Mouse (Mus musculus) thymus, postnatal 10 days (tissue): Measurements from ENCODE around the gene AL731706.1.

ENCODE experiments used
- DNase-seq, 2 experiments: peaks; one replicate each; pipeline ENCODE4 v3.0.0; 2021; ENCODE audit warnings: low spot score in 2 of 2

Gene AL731706.1

DNA sequence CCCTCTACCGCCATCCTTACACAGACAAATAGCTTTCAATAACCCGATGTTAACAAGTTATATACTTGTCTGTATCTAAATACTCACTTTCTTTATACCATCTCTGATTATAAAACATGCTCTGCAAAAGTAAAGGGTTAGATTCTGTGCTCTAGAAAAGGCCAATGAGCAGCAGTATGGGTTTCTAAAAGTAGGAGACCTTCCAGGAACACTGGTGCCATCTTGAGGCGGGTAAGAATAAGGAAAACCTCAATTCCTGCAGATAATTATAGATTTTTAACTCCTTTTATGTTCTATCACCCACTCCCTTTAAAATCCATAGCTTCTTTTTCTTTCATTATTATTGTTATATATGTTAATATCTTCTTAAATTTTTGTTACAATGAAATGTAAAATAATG, 55.3 kb downstream of the AL731706.1 start:
- DNase-seq = no peak

DNA sequence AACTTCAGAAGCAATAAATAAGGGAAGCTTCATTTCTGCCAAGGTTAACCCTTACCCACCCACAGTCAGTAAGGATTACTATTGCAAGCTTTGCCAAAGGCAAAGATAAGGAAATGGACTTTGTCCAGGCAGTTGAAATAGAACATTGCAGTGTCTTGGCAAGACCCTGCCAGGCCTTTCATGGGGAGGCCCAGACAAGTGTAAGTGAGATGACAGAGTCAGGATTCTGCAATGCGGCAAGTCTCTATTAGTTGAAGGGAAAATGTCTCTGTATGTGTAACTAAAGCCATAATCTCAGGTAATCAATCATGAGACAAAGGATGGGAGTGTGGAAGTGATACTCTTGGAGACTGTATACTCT, 56.5 kb downstream of the AL731706.1 start:
- no peak for DNase-seq

DNA sequence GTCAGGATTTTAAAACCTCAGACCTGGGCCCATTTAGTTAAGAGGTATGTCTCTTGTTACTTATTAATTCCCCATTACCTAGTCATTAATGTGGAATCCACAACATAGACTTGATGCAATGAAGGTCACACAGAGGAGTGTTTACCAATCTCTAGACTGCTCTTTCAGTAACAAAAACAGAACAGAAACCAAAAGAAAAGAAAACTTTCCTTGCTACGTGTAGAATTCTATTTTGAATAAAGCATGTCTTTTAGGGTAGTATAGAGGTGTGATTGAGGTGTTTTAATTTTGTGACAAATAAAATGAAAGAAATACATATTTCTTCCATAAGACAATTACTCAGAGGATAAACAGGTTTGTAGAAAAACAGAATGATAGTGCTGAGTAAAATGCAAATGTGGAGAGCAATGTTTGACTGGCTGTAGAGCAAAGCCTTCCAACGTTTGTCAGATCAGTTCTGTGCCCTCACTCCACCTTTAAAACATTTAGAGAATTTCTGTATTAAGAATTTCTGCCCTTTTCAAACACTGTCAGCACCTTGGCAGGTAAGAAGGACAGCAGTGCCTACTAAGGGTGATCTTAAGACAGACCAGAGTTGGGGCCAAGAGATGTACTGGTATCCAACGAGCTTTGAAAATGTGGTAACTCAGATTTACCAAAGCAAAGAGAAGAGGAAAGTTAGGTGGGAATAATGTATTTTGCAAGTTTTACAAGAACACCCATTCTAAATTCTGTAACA, 57.0 kb downstream of the AL731706.1 start:
- no peak for DNase-seq

DNA sequence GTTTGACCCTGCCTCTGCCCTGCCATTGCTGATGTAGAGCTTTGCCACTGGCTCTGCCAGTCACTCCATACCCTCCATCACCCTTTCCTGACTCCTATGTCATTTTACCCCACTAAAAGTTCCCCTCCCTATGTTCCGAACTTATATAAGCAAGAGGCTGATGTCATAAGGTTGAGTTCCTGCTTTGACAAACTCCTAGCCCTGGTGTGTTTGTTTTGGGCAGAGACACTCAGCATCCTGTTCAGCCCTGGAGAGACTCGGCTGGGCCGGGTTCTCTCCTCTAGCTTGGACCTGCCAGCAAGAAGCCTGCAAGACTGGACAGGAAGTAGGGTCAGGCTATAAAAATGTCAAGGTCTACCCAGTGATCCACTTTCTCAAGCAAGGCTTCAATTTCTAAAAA, 58.3 kb downstream of the AL731706.1 start:
- no peak for DNase-seq
